Mouse (Mus musculus): ENCODE data around the gene A230050P20Rik. TPM values are rescaled to one million over a fixed set of nuclear protein-coding genes. Genes with fewer than 3 reads are reported as not detected.

The A230050P20Rik gene
- polyA plus RNA-seq, 1 experiment from 2014 or later = 12.6 TPM

DNA sequence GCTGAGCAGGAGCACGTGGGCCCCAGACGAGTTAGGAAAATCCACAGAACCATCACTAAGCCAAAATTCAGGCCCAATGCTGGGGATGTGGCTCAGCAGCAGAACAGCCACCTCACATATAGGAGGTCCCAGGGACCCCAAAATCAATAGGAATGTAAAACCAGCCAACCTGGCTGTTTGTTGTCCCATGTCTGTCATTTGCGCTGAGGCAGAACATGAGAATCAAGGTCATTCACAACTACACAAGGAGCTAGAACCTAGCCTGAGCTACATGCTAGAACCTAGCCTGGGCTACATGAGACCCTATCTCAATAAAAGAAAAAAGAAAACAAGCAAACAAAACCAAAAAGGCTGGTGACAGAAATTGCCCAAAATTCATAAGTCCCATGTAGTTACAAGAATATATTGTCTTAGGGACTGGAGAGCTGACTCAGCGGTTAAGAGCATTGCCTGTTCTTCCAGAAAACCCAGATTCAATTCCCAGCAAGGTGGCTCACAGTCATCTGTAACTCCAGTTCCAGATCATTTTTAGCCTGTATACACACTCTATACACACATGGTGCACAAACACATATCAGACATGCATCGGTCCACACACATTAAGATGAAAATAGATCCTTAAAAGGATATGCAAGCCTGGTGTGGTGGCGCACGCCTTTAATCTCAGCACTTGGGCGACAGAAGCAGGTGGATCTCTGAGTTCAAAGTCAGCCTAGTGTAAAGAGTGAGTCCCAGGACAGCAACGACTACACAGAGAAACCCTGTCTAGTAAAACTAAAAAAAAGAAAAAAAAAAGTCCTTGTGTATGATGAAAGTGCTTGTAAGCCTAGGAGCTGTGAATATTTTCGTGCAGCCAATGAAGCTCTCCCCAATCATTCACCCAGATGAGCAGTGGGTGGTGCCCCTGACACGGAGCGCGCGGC lies 8.9 kb downstream of the A230050P20Rik start:
- WGBS = 37% methylated on average over 14 of the region's 14 CpGs
- no peaks in the 10 kb centered on the region for H3K9me3 ChIP-seq (ENCODE audit: control insufficient read depth, low read depth, low read length)
- peaks cover 10% of the 10 kb centered on the region; the same call in 1 of the 2 replicates for H3K4me1 ChIP-seq (ENCODE audit: control insufficient read depth, insufficient read depth, low read length)
- H3K27ac ChIP-seq (ENCODE audit: low read length) = no peak overlapping the region
- no peaks in the 10 kb centered on the region for H3K27me3 ChIP-seq (ENCODE audit: control insufficient read depth, insufficient read depth, low read length)
- ATAC-seq (ENCODE audit: insufficient number of reproducible peaks, insufficient read depth, low FRiP score, low read depth) = no peak
- peak overlapping the region; percentile 63 for H3K4me2 ChIP-seq (replicated peaks; ENCODE audit: low read depth, low read length)
- 0 out of 2 replicates have a peak overlapping the region, but pooled peaks have one; percentile 7 for H3K9ac ChIP-seq (replicated peaks; ENCODE audit: low read depth, low read length)
- peak overlapping the region; percentile 35 for H3K4me3 ChIP-seq (ENCODE audit: low read depth, low read length)
- 0 out of 2 replicates have a peak, but pooled peaks cover 3% of the 10 kb centered on the region for H3K36me3 ChIP-seq (ENCODE audit: control insufficient read depth, insufficient read depth, low read length)

DNA sequence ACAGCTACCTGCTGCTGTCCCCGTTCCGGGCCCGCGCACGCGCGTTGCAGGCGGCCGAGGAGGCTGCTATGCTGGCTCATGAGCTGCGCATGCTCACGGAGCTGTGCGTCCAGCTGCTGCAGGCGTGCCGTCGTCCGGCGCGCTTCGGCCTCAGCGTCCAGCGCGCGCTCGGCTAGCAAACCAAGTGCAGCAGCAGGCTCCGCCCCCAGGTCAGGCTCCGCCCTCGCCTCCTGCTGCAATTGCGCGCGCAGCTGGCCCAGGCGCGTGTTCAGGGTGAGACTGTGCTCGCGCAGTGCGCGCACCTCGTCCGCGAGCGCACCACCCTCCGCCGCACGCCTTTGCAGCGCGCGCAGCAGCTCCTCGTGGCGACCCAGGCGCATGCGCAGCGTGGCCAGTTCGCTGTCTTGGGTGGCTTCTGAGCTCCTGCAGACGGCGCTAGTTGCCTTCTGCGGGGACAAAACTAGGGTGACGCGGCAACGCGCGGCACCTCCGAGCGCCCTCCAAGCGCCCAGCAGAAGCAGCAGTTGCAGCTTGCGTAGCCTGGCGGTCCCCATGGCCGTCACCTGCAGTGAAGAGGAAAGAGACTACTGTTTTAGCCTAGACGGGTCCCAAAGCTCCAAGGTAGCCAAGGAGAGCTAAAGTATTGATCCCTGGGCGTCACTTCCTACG lies 9.7 kb downstream of the A230050P20Rik start:
- Histone ChIP-seq H3K27ac (ENCODE audit: low read length) (peak overlapping the region; percentile 94), H3K4me3 (ENCODE audit: low read depth, low read length) (peak overlapping the region; percentile 35), H3K4me2 (replicated peaks; ENCODE audit: low read depth, low read length) (peak overlapping the region; percentile 63), H3K4me1 (ENCODE audit: control insufficient read depth, insufficient read depth, low read length) (peaks cover 10% of the 10 kb centered on the region; the same call in 1 of the 2 replicates), H3K9ac (replicated peaks; ENCODE audit: low read depth, low read length) (peak overlapping the region; percentile 42), H3K27me3 (ENCODE audit: control insufficient read depth, insufficient read depth, low read length) (no peaks in the 10 kb centered on the region), H3K9me3 (ENCODE audit: control insufficient read depth, low read depth, low read length) (no peaks in the 10 kb centered on the region), H3K36me3 (ENCODE audit: control insufficient read depth, insufficient read depth, low read length) (0 out of 2 replicates have a peak, but pooled peaks cover 3% of the 10 kb centered on the region)
- under 1% methylated on average over 69 of the region's 69 CpGs for WGBS
- peak; percentile 92 for ATAC-seq (ENCODE audit: insufficient number of reproducible peaks, insufficient read depth, low FRiP score, low read depth)

DNA sequence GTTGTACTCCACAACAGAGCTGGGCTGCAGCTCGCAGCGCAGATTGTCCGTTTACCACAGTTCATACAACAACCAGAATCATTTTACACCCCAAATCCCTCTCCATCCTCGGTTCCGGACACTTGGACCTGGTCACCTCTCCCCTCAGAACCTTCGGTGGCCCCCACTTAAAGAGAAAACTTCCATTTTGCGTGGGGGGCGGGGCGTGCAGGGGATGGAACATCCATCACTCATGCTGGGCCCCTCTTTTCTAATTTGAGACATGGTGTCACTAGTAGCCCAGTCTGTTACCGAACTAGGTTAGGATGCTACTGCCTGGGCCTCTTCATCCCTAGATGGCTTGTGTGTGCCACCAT lies 10.2 kb downstream of the A230050P20Rik start:
- H3K9ac ChIP-seq (replicated peaks; ENCODE audit: low read depth, low read length) = peak overlapping the region; percentile 42
- H3K36me3 ChIP-seq (ENCODE audit: control insufficient read depth, insufficient read depth, low read length) = 0 out of 2 replicates have a peak, but pooled peaks cover 3% of the 10 kb centered on the region
- WGBS = 15% methylated on average over 10 of the region's 10 CpGs
- peak overlapping the region; percentile 94 for H3K27ac ChIP-seq (ENCODE audit: low read length)
- H3K4me2 ChIP-seq (replicated peaks; ENCODE audit: low read depth, low read length) = peak overlapping the region; percentile 63
- H3K4me3 ChIP-seq (ENCODE audit: low read depth, low read length) = peak overlapping the region; percentile 35
- ATAC-seq (ENCODE audit: insufficient number of reproducible peaks, insufficient read depth, low FRiP score, low read depth) = no peak
- H3K27me3 ChIP-seq (ENCODE audit: control insufficient read depth, insufficient read depth, low read length) = no peaks in the 10 kb centered on the region
- no peaks in the 10 kb centered on the region for H3K9me3 ChIP-seq (ENCODE audit: control insufficient read depth, low read depth, low read length)
- peaks cover 10% of the 10 kb centered on the region; the same call in 1 of the 2 replicates for H3K4me1 ChIP-seq (ENCODE audit: control insufficient read depth, insufficient read depth, low read length)

DNA sequence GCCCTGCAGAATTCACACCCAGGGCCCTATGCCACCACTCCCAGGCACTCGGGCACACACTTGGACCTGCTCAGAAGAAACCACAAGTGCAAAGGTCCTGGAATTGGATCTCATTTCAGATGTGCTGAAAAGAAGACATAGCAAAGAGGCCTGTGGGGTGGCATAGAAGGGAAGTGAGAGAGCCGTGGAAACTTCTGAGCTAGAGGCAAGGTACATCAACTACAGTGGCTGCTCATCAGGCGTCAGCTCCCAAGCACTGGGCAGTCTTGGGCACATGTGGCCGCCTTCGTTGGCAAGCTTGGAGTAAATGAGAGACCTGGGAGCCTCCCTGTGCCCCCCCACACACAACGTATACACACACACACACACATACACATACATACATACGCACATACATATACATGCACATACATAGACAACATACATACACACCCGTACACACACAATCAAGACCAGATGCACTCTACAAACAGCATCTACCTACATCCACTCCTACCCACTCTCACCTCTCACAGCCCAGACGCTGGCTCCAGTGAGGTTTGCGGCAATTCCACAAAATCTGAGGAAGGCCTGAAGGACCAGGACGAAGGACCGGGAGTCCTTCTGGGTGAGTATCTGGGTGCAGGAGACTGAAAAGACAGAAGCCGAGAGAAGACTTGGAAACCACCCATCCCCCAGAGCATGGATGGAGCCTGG lies 10.8 kb downstream of the A230050P20Rik start, which contains the start of gene Angptl6:
Gene Angptl6 (minus strand): TSS at position 631 of the 696 bp plus-strand sequence.
- Histone ChIP-seq H3K4me1 (ENCODE audit: control insufficient read depth, insufficient read depth, low read length) (peaks cover 10% of the 10 kb centered on the region; the same call in 1 of the 2 replicates), H3K4me2 (replicated peaks; ENCODE audit: low read depth, low read length) (peak within 1 kb of the TSS; percentile 63), H3K27ac (ENCODE audit: low read length) (peak within 1 kb of the TSS; percentile 94), H3K9me3 (ENCODE audit: control insufficient read depth, low read depth, low read length) (no peaks in the 10 kb centered on the region), H3K27me3 (ENCODE audit: control insufficient read depth, insufficient read depth, low read length) (no peaks in the 10 kb centered on the region), H3K36me3 (ENCODE audit: control insufficient read depth, insufficient read depth, low read length) (0 out of 2 replicates have a peak, but pooled peaks cover 3% of the 10 kb centered on the region), H3K9ac (replicated peaks; ENCODE audit: low read depth, low read length) (peak within 1 kb of the TSS; percentile 42), H3K4me3 (ENCODE audit: low read depth, low read length) (peak within 1 kb of the TSS; percentile 35)
- ATAC-seq (ENCODE audit: insufficient number of reproducible peaks, insufficient read depth, low FRiP score, low read depth) = no peak
- WGBS = 78% methylated on average over 13 of the region's 13 CpGs

DNA sequence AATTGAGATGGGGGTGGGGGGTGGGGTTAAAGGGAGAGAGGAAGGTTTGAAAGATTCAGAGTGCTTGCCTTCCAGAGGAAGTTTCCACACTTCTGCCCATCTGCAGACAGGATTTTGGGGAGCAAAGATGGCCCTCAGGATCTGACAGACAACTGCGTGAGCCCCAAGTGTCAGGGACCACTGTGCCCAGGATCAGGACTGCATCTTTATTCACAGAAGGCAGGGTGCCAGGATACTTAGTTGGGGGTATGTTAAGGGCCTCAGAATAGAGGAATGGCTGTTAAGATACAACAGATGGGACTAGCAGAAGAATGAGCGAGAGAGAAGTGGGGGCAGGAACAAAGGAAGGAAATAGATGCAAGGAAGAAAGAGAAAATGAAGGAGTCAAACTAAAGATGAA lies 18.1 kb downstream of the A230050P20Rik start:
- no peak overlapping the region for H3K4me2 ChIP-seq (replicated peaks; ENCODE audit: low read depth, low read length)
- no peak overlapping the region for H3K9ac ChIP-seq (replicated peaks; ENCODE audit: low read depth, low read length)
- no peaks in the 10 kb centered on the region for H3K9me3 ChIP-seq (ENCODE audit: control insufficient read depth, low read depth, low read length)
- no peaks in the 10 kb centered on the region for H3K27me3 ChIP-seq (ENCODE audit: control insufficient read depth, insufficient read depth, low read length)
- ATAC-seq (ENCODE audit: insufficient number of reproducible peaks, insufficient read depth, low FRiP score, low read depth) = no peak
- no peak overlapping the region for H3K4me3 ChIP-seq (ENCODE audit: low read depth, low read length)
- no peaks in the 10 kb centered on the region for H3K4me1 ChIP-seq (ENCODE audit: control insufficient read depth, insufficient read depth, low read length)
- peaks cover 24% of the 10 kb centered on the region for H3K36me3 ChIP-seq (ENCODE audit: control insufficient read depth, insufficient read depth, low read length)
- H3K27ac ChIP-seq (ENCODE audit: low read length) = no peak overlapping the region
- 90% methylated on average over 2 of the region's 2 CpGs for WGBS

DNA sequence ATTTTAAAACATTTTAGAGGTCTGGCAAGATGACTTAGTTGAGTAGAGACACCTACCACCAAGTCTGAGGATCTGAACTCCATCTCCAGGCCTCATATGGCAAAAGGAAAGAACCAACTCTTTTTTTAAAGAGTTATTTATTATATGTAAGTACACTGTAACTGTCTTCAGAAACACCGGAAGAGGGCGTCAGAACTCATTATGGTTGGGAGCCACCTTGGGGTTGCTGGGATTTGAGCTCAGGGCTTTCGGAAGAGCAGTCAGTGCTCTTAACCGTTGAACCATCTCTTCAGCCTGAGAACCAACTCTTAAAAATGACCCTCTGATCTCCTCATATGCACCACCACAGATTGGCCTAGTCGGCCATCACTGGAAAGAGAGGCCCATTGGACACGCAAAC lies 18.7 kb downstream of the A230050P20Rik start:
- peaks cover 30% of the 10 kb centered on the region for H3K36me3 ChIP-seq (ENCODE audit: control insufficient read depth, insufficient read depth, low read length)
- no peak for ATAC-seq (ENCODE audit: insufficient number of reproducible peaks, insufficient read depth, low FRiP score, low read depth)
- H3K27me3 ChIP-seq (ENCODE audit: control insufficient read depth, insufficient read depth, low read length) = no peaks in the 10 kb centered on the region
- peak overlapping the region; percentile 92 for H3K4me2 ChIP-seq (replicated peaks; ENCODE audit: low read depth, low read length)
- H3K27ac ChIP-seq (ENCODE audit: low read length) = no peak overlapping the region
- H3K9ac ChIP-seq (replicated peaks; ENCODE audit: low read depth, low read length) = no peak overlapping the region
- H3K9me3 ChIP-seq (ENCODE audit: control insufficient read depth, low read depth, low read length) = no peaks in the 10 kb centered on the region
- no peaks in the 10 kb centered on the region for H3K4me1 ChIP-seq (ENCODE audit: control insufficient read depth, insufficient read depth, low read length)
- 90% methylated on average over 6 of the region's 6 CpGs for WGBS
- no peak overlapping the region for H3K4me3 ChIP-seq (ENCODE audit: low read depth, low read length)

DNA sequence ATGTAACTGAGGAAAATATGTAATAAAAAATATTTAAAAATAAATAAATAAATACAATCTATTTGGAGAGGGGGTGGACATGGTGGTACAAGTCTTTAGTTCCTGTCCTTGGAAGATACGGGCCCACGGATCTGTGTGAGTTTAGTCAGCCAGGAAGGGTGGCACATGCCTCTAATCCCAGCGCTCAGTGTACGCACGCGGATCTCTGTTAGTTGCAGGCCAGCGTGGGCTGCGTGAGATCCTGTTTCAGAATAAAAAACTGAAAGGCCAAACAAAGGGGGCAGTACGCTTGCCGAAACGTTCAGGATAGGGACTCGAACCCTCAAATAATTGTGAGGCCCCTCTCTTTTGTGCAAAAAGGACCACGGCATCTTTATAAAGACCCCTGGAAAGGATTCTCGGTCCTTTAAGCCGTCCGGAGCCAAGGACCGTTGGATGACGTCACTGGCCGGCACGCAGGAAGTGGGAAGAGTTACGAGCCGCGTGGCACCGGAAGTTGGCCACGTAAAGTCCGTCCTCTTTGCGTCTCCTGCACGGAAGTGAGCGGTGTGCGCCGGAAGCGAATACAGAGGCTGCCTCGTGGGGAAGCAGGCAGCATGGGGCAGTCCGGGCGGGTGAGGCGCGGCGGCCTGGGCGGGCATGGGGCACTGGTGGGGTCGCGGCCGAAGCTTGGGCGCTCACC lies 19.4 kb downstream of the A230050P20Rik start, which contains the start of gene Ppan:
Gene Ppan (plus strand): TSS at position 472 of the 682 bp plus-strand sequence.
- Histone ChIP-seq H3K4me2 (replicated peaks; ENCODE audit: low read depth, low read length) (peak within 1 kb of the TSS; percentile 92), H3K9ac (replicated peaks; ENCODE audit: low read depth, low read length) (peak within 1 kb of the TSS; percentile 62), H3K9me3 (ENCODE audit: control insufficient read depth, low read depth, low read length) (no peaks in the 10 kb centered on the region), H3K27me3 (ENCODE audit: control insufficient read depth, insufficient read depth, low read length) (no peaks in the 10 kb centered on the region), H3K4me1 (ENCODE audit: control insufficient read depth, insufficient read depth, low read length) (no peaks in the 10 kb centered on the region), H3K36me3 (ENCODE audit: control insufficient read depth, insufficient read depth, low read length) (peaks cover 36% of the 10 kb centered on the region), H3K4me3 (ENCODE audit: low read depth, low read length) (peak within 1 kb of the TSS; percentile 74), H3K27ac (ENCODE audit: low read length) (peak within 1 kb of the TSS; percentile 97)
- ATAC-seq (ENCODE audit: insufficient number of reproducible peaks, insufficient read depth, low FRiP score, low read depth) = peak; percentile 94
- under 1% methylated on average over 43 of the region's 43 CpGs for WGBS

All from stomach, embryonic 14.5 days (tissue).